Mouse (Mus musculus) layer of hippocampus, adult 11-12 months (tissue): ENCODE measurements around the gene Taf12.
"Not testable (repeated sequence)": the region's sequence is repeated elsewhere in the genome, so short reads cannot be mapped to it uniquely, and the experiment has no call there.

Experiments used
- DNase-seq: peaks from one replicate; pipeline ENCODE4 v3.0.0; 2022; ENCODE audit warnings: low spot score

Taf12 gene

GRCm38 (mm10) chr4:132269740-132270560 lies 4.2 kb upstream of the Taf12 start:
- peak; percentile 89 for DNase-seq

- no peak for DNase-seq
These were observed 1.0 kb upstream of the Taf12 start for GRCm38 (mm10) chr4:132273166-132273565.

GRCm38 (mm10) chr4:132275949-132276348 lies 1.8 kb downstream of the Taf12 start:
- no peak for DNase-seq

- not testable (repeated sequence) for DNase-seq
These were observed 14.7 kb downstream of the Taf12 start for GRCm38 (mm10) chr4:132288840-132289239.

- no peak for DNase-seq
These were observed 16.9 kb downstream of the Taf12 start for GRCm38 (mm10) chr4:132291056-132291455.

- DNase-seq: no peak
These were observed 17.6 kb downstream of the Taf12 start for GRCm38 (mm10) chr4:132291624-132292335.

- peak; percentile 56 for DNase-seq
These were observed 18.8 kb downstream of the Taf12 start for GRCm38 (mm10) chr4:132292988-132293387.

- no peak for DNase-seq
These were observed 19.6 kb downstream of the Taf12 start for GRCm38 (mm10) chr4:132293682-132294240.

GRCm38 (mm10) chr4:132295696-132296390 lies 21.7 kb downstream of the Taf12 start:
- no peak for DNase-seq

GRCm38 (mm10) chr4:132299849-132300248 lies 25.7 kb downstream of the Taf12 start:
- no peak for DNase-seq

- no peak for DNase-seq
These were observed 27.3 kb downstream of the Taf12 start for GRCm38 (mm10) chr4:132301486-132301885.

- DNase-seq: no peak
These were observed 28.1 kb downstream of the Taf12 start for GRCm38 (mm10) chr4:132301965-132302938.

GRCm38 (mm10) chr4:132302939-132303479 lies 28.8 kb downstream of the Taf12 start, which contains the start of gene Rab42:
Rab42 (minus strand) TSS chr4:132303385.
- peak; percentile 57 for DNase-seq

- not testable (repeated sequence) for DNase-seq
These were observed 29.3 kb downstream of the Taf12 start for GRCm38 (mm10) chr4:132303484-132303883.

GRCm38 (mm10) chr4:132305276-132305675 lies 31.1 kb downstream of the Taf12 start:
- DNase-seq: no peak

- DNase-seq: no peak
These were observed 31.8 kb downstream of the Taf12 start for GRCm38 (mm10) chr4:132306004-132306403.

GRCm38 (mm10) chr4:132308437-132309139 lies 34.4 kb downstream of the Taf12 start:
- DNase-seq: peak; percentile 93

- DNase-seq: peak; percentile 32
These were observed 35.1 kb downstream of the Taf12 start for GRCm38 (mm10) chr4:132309140-132309848.

GRCm38 (mm10) chr4:132309849-132310472 lies 35.8 kb downstream of the Taf12 start:
- peak; percentile 58 for DNase-seq
